Comparison of ENCODE assay signal across 9 mouse cellular contexts in the genomic region with DNA sequence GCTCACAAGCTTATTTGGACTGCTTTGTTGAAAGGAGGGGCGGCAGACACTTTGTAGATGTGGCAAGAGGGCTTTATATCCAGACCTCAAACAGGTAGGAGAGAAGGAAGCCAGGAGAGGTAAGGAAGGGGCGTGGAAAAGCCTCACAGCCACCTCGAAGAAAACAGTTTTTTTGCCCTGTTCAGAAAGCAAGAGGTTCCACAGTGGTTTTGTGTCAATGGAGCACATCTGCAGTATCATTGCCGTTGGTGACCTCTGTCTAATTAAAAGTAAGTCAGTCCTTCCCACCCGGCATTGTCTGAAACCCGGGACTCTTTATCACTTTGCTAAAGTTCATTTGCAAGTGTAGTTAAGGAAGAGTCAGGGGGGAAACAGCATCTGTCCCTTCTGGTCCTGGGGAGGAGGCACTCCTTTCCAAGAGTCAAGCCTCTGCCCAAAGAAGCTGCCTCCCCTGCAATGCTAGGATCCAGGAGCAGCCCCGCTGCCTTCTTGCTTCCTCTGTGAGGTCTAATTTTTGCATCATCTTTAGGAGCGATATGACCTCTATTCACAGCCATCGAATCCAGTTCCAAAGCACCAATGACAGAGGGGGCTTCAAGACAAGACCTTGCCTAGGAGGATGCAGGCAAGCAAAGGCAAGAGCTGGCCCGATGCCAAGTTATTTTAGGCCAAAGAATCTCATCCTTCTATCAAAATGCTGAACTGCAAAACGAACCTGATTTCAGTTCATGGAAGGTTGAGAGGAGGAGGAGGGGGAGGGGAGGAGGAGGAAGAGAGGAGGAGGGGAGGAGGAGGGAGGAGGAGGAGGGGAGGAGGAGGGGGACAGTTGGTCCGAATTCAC. TPM values are rescaled to one million over a fixed set of nuclear protein-coding genes. Genes with fewer than 3 reads are reported as not detected.
DNase-seq lines count a peak whose midpoint lies in the region; ATAC-seq and TF ChIP-seq lines count a peak whose summit lies in the region.
"Had no signal": no experiment of that assay in that cellular context is flagged by ENCODE, and none has a peak within 500 bp of the region (broad histone marks: within the 10 kb centered on the region; RNA-seq: fewer than 3 reads in every experiment).

No protein-coding gene starts in this region.

- peaks cover 15% of the 10 kb centered on the region; the same call in 1 of the 2 replicates for H3K27me3 ChIP-seq in kidney, embryonic 15.5 days
- H3K27me3 ChIP-seq in cerebellum, adult 2 months (ENCODE audit: control insufficient read depth, insufficient read depth, low read length): no peaks in the 10 kb centered on the region
- H3K27me3 ChIP-seq in stomach, embryonic 15.5 days (replicated peaks): peaks cover 14% of the 10 kb centered on the region; the same call in 1 of the 2 replicates

- peak overlapping the region; percentile 88 for H3K4me2 ChIP-seq in kidney, embryonic 15.5 days
- peak overlapping the region; percentile 87 for H3K4me2 ChIP-seq in stomach, embryonic 15.5 days

- H3K4me3 ChIP-seq in kidney, embryonic 15.5 days (replicated peaks): peak overlapping the region; percentile 51
- H3K4me3 ChIP-seq in cerebellum, adult 2 months (replicated peaks; ENCODE audit: insufficient read depth, low read depth, low read length): peak overlapping the region; percentile 94
- H3K4me3 ChIP-seq in stomach, embryonic 15.5 days (replicated peaks): peak overlapping the region; percentile 46

- TF ChIP-seq POLR2A in cerebellum, adult 2 months (IDR thresholded peaks at IDR 0.05; ENCODE audit: borderline replicate concordance, insufficient read depth, low read length): no peak

- no peaks in the 10 kb centered on the region for H3K36me3 ChIP-seq in kidney, embryonic 15.5 days
- no peaks in the 10 kb centered on the region for H3K36me3 ChIP-seq in stomach, embryonic 15.5 days

- H3K9me3 ChIP-seq in kidney, embryonic 15.5 days (replicated peaks): no peaks in the 10 kb centered on the region
- H3K9me3 ChIP-seq in stomach, embryonic 15.5 days: no peaks in the 10 kb centered on the region

- 8% methylated on average over 12 of the region's 12 CpGs for WGBS in kidney, embryonic 15.5 days
- 2% methylated on average over 12 of the region's 12 CpGs for WGBS in cerebellum, adult 2 months
- WGBS in stomach, embryonic 15.5 days: 10% methylated on average over 12 of the region's 12 CpGs

- DNase-seq in kidney, adult 18-20 months: no peak
- DNase-seq in cerebellum, adult 2 months: peak; percentile 72
- DNase-seq in forelimb bud, embryonic 11.5 days (ENCODE audit: low read depth, low spot score): peak; percentile 31
- peak; percentile 35 to 54 for DNase-seq in layer of hippocampus, postnatal 10 days (ENCODE audit: low spot score in 2 of 2)
- DNase-seq in mesoderm, embryonic 11.5 days (ENCODE audit: low read depth, low spot score): peak; percentile 43
- no peak for DNase-seq in spleen, postnatal 4 days (ENCODE audit: low spot score in 2 of 2)

- no peak for TF ChIP-seq CTCF in cerebellum, adult 2 months (IDR thresholded peaks at IDR 0.05; ENCODE audit: borderline replicate concordance, insufficient read depth, low read depth, low read length)

- no peak overlapping the region for H3K9ac ChIP-seq in kidney, embryonic 15.5 days
- no peak overlapping the region for H3K9ac ChIP-seq in stomach, embryonic 15.5 days

- peak; percentile 52 for ATAC-seq in kidney, embryonic 15.5 days (replicated peaks; ENCODE audit: low FRiP score)
- no peak for ATAC-seq in stomach, embryonic 15.5 days (ENCODE audit: insufficient read depth, low FRiP score, low read depth)

- no peak overlapping the region for H3K27ac ChIP-seq in kidney, embryonic 15.5 days
- H3K27ac ChIP-seq in cerebellum, adult 2 months (ENCODE audit: insufficient read depth, low read length): peak overlapping the region; percentile 71
- H3K27ac ChIP-seq in stomach, embryonic 15.5 days: no peak overlapping the region

- H3K4me1 ChIP-seq in kidney, embryonic 15.5 days: peaks cover 11% of the 10 kb centered on the region
- H3K4me1 ChIP-seq in cerebellum, adult 2 months (ENCODE audit: control insufficient read depth, insufficient read depth, low read length): peaks cover 7% of the 10 kb centered on the region; the same call in 1 of the 2 replicates
- 0 out of 2 replicates have a peak, but pooled peaks cover 7% of the 10 kb centered on the region for H3K4me1 ChIP-seq in stomach, embryonic 15.5 days

RNA-seq across cellular contexts. Expression of gene Scn1a, which starts 31.5 kb away (rescaled TPM):
- 1.3 and 1.4 TPM in 2 replicates for polyA plus RNA-seq in kidney, embryonic 15.5 days (2015; fragmentation: Nextera tagmentation; extraction: Ambion mirVana)
- polyA plus RNA-seq in cerebellum, adult 2 months (2012; rRNA removed): 92.9 and 97.9 TPM in 2 replicates
- total RNA-seq in layer of hippocampus, postnatal 10 days (2021): 10 to 100 TPM; 37.0 to 37.9 TPM
- 0.24 and 0.27 TPM in 2 replicates for polyA plus RNA-seq in stomach, embryonic 15.5 days (2015; fragmentation: Nextera tagmentation; extraction: Ambion mirVana)
- polyA plus RNA-seq: large intestine, adult 2 months had no signal

Comparison
In these comparisons a context has a peak if more than half of its experiments do, and no peak if none do; other contexts are left out.
1. DNase-seq: peak in cerebellum, adult 2 months (2 of 2), forelimb bud, embryonic 11.5 days (single experiment), layer of hippocampus, postnatal 10 days (2 of 2) and mesoderm, embryonic 11.5 days (single experiment); none in kidney, adult 18-20 months (single experiment) and spleen, postnatal 4 days (0 of 2).
2. RNA of gene Scn1a, which starts 31.5 kb away (polyA plus RNA-seq): 92.9 to 97.9 TPM in cerebellum, adult 2 months; 1.3 to 1.4 TPM in kidney, embryonic 15.5 days and 0.24 to 0.27 TPM in stomach, embryonic 15.5 days; every median in the first group is over 10 times any median in the second.
3. Peak in every context shown above with its lines, with median percentiles within 50 percentile points of each other: H3K4me3 ChIP-seq.